23 mouse cellular contexts compared by ENCODE assay signal in the genomic region with DNA sequence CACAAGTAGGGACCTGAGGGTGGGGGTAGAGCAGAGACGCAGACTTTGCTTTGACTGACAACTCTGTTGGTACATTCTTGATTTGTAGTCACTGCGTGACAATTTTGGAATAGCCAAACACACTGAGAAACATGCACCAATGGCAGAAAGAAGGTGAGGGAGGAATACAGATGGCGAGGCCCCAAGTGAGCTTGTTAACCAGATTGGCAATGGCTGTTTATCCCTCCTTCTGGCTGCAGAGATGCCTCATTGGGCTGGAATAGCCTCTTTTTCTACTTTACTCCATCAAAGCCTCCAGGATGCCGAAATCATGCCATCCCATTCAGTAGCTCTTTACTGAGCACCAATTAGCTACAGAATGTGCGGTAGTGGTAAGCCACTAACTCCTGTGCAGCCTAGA.
"Had no signal": no experiment of that assay in that cellular context is flagged by ENCODE, and none has a peak within 500 bp of the region (broad histone marks: within the 10 kb centered on the region; RNA-seq: fewer than 3 reads in every experiment).

No protein-coding gene starts in this region.

- H3K27me3 ChIP-seq: limb, embryonic 12.5 days; limb, embryonic 15.5 days; midbrain, embryonic 12.5 days; midbrain, embryonic 15.5 days; neural tube, embryonic 13.5 days; stomach, embryonic 15.5 days had no signal

- H3K27ac ChIP-seq: kidney, postnatal 0 days; left cerebral cortex, adult 2 months; limb, embryonic 12.5 days; limb, embryonic 15.5 days; liver, embryonic 14.5 days; macrophage; midbrain, embryonic 12.5 days; midbrain, embryonic 15.5 days; neural tube, embryonic 13.5 days; stomach, embryonic 15.5 days had no signal

- H3K4me2 ChIP-seq: limb, embryonic 12.5 days; limb, embryonic 15.5 days; liver, embryonic 11.5 days; lung, embryonic 14.5 days; midbrain, embryonic 12.5 days; midbrain, embryonic 15.5 days; neural tube, embryonic 13.5 days; stomach, embryonic 15.5 days had no signal

- H3K9ac ChIP-seq: limb, embryonic 12.5 days; limb, embryonic 15.5 days; liver, embryonic 14.5 days; liver, postnatal 0 days; lung, embryonic 14.5 days; midbrain, embryonic 12.5 days; midbrain, embryonic 15.5 days; neural tube, embryonic 13.5 days; stomach, embryonic 15.5 days had no signal

- DNase-seq: kidney, adult 2 months; kidney, postnatal 25 days; layer of hippocampus, postnatal 36 days; left cerebral cortex, postnatal 4 days; liver, postnatal 0 days; lung, embryonic 14.5 days; retina, postnatal 1 day; right cerebral cortex, postnatal 25 days; spleen, adult 18-20 months; thymus, postnatal 25 days had no signal

- H3K4me1 ChIP-seq: limb, embryonic 12.5 days; limb, embryonic 15.5 days; midbrain, embryonic 12.5 days; midbrain, embryonic 15.5 days; neural tube, embryonic 13.5 days; stomach, embryonic 15.5 days had no signal

- ATAC-seq: liver, postnatal 0 days; lung, postnatal 0 days; midbrain, embryonic 15.5 days had no signal

- H3K36me3 ChIP-seq: midbrain, embryonic 15.5 days had no signal

- H3K4me3 ChIP-seq: left cerebral cortex, adult 2 months; limb, embryonic 12.5 days; limb, embryonic 15.5 days; midbrain, embryonic 12.5 days; midbrain, embryonic 15.5 days; myocyte; neural tube, embryonic 13.5 days; stomach, embryonic 15.5 days had no signal

- H3K9me3 ChIP-seq: limb, embryonic 12.5 days; limb, embryonic 15.5 days; midbrain, embryonic 12.5 days; midbrain, embryonic 15.5 days; neural tube, embryonic 13.5 days; stomach, embryonic 15.5 days had no signal
